Mouse (Mus musculus): Measurements from ENCODE around the gene Tmem268.
A peak's percentile ranks its signal among the peaks of the same experiment; 100 is the strongest.

- TF ChIP-seq CTCF (IDR thresholded peaks at IDR 0.05; ENCODE audit: low read depth) = peak; percentile 64
- no peak for TF ChIP-seq EP300 (IDR thresholded peaks at IDR 0.05; ENCODE audit: low read depth)
Observed at GRCm38 (mm10) chr4:63622378-63622835, 63.8 kb downstream of the Tmem268 start, which contains the start of gene Tex48.

Measured in liver, embryonic 14.5 days (tissue).